Mouse (Mus musculus) erythroblast, embryonic 14.5 days (primary cell): ENCODE data around the gene Stat5a. TPM values are rescaled to one million over a fixed set of nuclear protein-coding genes. Genes with fewer than 3 reads are reported as not detected.

Experiments used
- H3K27me3 ChIP-seq: 2 replicates; pipeline ENCODE4 v1.6.1; 2012; ENCODE audit warnings: inconsistent platforms; ENCODE audit not compliant: control insufficient read depth
- H3K36me3 ChIP-seq: 2 replicates; pipeline ENCODE4 v1.6.1; 2012; ENCODE audit warnings: mild to moderate bottlenecking, inconsistent platforms; ENCODE audit not compliant: control insufficient read depth
- H3K4me1 ChIP-seq: 2 replicates; pipeline ENCODE4 v1.6.1; 2012; ENCODE audit warnings: inconsistent platforms; ENCODE audit not compliant: control insufficient read depth
- H3K4me3 ChIP-seq: replicated peaks from 2 replicates; pipeline ENCODE3; 2012; ENCODE audit warnings: moderate library complexity, mild to moderate bottlenecking, inconsistent platforms
- H3K9me3 ChIP-seq: 2 replicates; pipeline ENCODE4 v1.6.1; 2012; ENCODE audit warnings: low read length, inconsistent platforms, mixed read lengths; ENCODE audit not compliant: control insufficient read depth
- GATA1 ChIP-seq: IDR thresholded peaks from 2 replicates; pipeline ENCODE4 v1.6.1; 2012; ENCODE audit warnings: low read length, inconsistent platforms, mixed read lengths
- TAL1 ChIP-seq: IDR thresholded peaks from 3 replicates; pipeline ENCODE4 v1.6.1; 2012; ENCODE audit warnings: low read length, inconsistent platforms, mixed read lengths
- polyA plus RNA-seq: library from polyadenylated mRNA; stranded (reverse); fragments of >175 nt; gene quantifications from 2 replicates; pipeline ENCODE4 v1.2.3, GENCODE M21; 2012

The Stat5a gene
- polyA plus RNA-seq, 1 experiment: 0.17 TPM

GRCm38 (mm10) chr11:100887236-100887635, 28.1 kb downstream of the Stat5a start:
- peaks cover 75% of the 10 kb centered on the region for H3K36me3 ChIP-seq
- H3K27me3 ChIP-seq: no peaks in the 10 kb centered on the region
- H3K4me3 ChIP-seq: no peak overlapping the region
- H3K9me3 ChIP-seq: no peaks in the 10 kb centered on the region
- no peak for TF ChIP-seq GATA1
- TF ChIP-seq TAL1: no peak
- peaks cover 86% of the 10 kb centered on the region for H3K4me1 ChIP-seq

- Histone ChIP-seq H3K36me3 (peaks cover 76% of the 10 kb centered on the region), H3K9me3 (no peaks in the 10 kb centered on the region), H3K4me3 (no peak overlapping the region), H3K27me3 (no peaks in the 10 kb centered on the region), H3K4me1 (peaks cover 90% of the 10 kb centered on the region)
- no peak for TF ChIP-seq GATA1
- TF ChIP-seq TAL1: no peak
These were observed 28.6 kb downstream of the Stat5a start for GRCm38 (mm10) chr11:100887764-100888163.

GRCm38 (mm10) chr11:100888348-100888820, 29.2 kb downstream of the Stat5a start:
- Histone ChIP-seq H3K4me1 (peaks cover 93% of the 10 kb centered on the region), H3K36me3 (peaks cover 78% of the 10 kb centered on the region)

GRCm38 (mm10) chr11:100890481-100890880, 31.3 kb downstream of the Stat5a start:
- H3K4me1 ChIP-seq: peaks cover 87% of the 10 kb centered on the region
- no peaks in the 10 kb centered on the region for H3K9me3 ChIP-seq
- no peak for TF ChIP-seq TAL1
- TF ChIP-seq GATA1: no peak
- no peaks in the 10 kb centered on the region for H3K27me3 ChIP-seq
- H3K36me3 ChIP-seq: peaks cover 80% of the 10 kb centered on the region
- no peak overlapping the region for H3K4me3 ChIP-seq

More at GRCm38 (mm10) chr11:100888348-100888820, 29.2 kb downstream of the Stat5a start:
- Histone ChIP-seq H3K9me3 (no peaks in the 10 kb centered on the region), H3K4me3 (no peak overlapping the region), H3K27me3 (no peaks in the 10 kb centered on the region)
- TF ChIP-seq GATA1: no peak
- no peak for TF ChIP-seq TAL1

DNA sequence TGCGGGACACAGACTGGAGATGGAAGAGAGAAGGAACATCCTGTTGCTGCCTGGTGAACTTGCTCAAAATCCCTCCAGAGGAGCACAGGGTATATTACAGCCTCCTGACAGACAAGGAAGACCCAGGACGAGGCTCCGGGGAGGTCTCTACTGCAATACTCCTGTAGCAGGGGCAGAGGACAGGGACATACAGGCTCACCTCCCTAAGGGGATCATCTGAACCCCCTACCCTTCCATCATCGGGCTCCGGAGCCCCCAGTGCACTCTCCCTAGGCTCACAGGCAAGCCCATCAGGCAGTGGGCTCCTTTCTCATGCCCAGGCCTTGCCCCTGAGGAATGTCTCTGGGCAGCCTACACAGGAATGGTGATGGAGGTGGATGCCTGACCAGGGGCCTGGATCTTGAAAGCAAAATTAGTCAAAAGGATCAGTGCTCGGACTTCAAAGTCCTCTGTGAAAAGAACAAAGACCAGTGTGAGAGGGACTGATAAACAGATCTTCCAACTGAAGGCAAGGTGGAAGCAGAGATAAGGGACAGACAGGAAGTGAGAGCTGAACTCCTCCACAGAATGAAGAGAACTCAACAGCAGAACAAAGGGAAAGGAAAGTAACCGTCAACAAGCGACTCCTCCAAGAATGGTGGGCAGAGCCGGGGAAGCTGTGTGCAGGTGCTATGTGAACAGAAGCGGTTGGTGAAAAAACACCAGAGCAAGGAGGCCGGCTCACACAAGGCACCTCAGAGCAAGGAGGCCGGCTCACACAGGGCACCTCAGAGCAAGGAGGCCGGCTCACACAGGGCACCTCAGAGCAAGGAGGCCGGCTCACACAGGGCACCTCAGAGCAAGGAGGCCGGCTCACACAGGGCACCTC, 32.3 kb downstream of the Stat5a start:
- Histone ChIP-seq H3K4me1 (peaks cover 77% of the 10 kb centered on the region), H3K4me3 (peak overlapping the region; percentile 51), H3K9me3 (no peaks in the 10 kb centered on the region), H3K27me3 (no peaks in the 10 kb centered on the region), H3K36me3 (peaks cover 81% of the 10 kb centered on the region)
- TF ChIP-seq GATA1: peak; percentile 72
- peak; percentile 79 for TF ChIP-seq TAL1

GRCm38 (mm10) chr11:100892435-100892834, 33.3 kb downstream of the Stat5a start:
- Histone ChIP-seq H3K4me1 (peaks cover 71% of the 10 kb centered on the region), H3K27me3 (no peaks in the 10 kb centered on the region), H3K9me3 (no peaks in the 10 kb centered on the region), H3K4me3 (no peak overlapping the region), H3K36me3 (peaks cover 81% of the 10 kb centered on the region)
- no peak for TF ChIP-seq TAL1
- no peak for TF ChIP-seq GATA1

DNA sequence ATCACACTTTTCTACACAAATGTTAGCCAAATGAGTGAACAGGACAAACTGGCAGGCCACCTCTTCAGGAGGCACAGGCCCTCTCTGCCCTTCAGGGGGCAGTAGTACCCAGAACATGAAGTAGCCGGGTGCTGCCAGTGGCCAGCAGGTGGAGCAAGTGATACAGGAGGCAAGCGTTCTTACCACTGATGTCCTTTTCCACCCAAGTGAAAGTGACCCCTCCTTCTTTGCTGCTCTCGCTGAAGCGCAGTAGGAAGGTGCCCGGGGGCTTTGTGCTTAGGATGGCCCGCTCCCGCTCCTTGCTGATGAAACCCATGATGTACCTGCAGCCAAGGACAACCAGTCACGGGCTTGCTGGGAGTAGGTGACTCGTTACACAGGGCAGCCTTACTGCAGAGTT, 34.3 kb downstream of the Stat5a start:
- no peak for TF ChIP-seq TAL1
- no peak for TF ChIP-seq GATA1
- peak overlapping the region; percentile 15 for H3K4me3 ChIP-seq
- peaks cover 61% of the 10 kb centered on the region for H3K4me1 ChIP-seq
- no peaks in the 10 kb centered on the region for H3K9me3 ChIP-seq
- no peaks in the 10 kb centered on the region for H3K27me3 ChIP-seq
- peaks cover 81% of the 10 kb centered on the region for H3K36me3 ChIP-seq

DNA sequence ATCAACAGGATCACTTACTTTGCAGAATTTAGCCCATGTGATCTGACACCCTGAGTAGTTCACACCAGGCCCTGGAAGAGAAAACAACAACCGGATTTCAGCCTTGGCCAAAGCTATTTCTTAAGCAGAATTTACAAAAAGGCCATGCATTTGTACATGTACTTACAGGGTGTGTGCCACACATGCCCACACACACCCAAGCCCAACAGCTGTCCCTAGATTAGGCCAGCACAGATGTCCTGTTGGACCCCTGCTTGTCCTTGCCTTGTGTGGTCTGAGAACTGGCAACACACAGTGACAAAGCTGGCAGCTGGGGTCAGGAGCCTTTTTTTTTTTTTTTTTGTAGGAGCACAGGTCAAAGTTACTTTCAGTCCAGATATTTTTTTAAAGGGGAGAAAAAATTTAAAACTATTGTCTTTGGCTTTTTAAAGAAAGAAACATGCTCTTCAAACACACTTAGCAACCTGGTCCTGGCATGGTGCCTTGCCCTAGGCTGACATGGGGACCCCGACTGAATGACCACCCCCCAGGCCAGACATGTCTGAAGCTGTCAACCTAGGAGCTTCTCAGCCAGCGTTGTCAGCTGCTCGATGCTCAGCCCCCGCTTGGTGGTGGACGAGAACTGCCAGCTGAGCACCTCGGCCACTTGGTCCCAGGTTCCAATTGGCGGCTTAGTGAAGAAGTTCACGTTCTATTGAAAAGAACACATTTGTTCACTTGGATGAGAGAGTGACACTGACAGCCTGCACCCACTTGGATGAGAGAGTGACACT, 35.2 kb downstream of the Stat5a start:
- TF ChIP-seq GATA1: no peak
- TF ChIP-seq TAL1: no peak
- Histone ChIP-seq H3K36me3 (peaks cover 81% of the 10 kb centered on the region), H3K27me3 (no peaks in the 10 kb centered on the region), H3K4me3 (no peak overlapping the region), H3K9me3 (no peaks in the 10 kb centered on the region), H3K4me1 (peaks cover 53% of the 10 kb centered on the region)

DNA sequence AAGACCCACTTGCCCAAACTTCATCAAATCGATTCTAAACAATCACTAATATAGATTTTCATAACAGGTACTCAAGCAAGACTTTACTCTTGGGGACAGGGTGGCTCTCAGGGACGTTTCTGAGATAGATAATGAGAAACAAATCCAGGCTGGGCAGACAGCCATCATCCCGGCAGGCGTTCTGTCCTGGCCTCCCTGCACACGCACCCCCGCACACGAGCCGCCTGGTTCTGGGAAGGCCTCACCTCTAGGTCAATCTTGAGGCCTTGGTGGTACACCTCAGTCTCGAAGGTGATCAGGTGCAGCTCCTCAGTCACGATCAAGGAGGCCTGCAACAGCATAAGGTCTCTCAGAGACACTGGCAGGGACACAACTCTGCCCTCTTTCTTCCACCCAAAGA, 36.9 kb downstream of the Stat5a start:
- Histone ChIP-seq H3K27me3 (no peaks in the 10 kb centered on the region), H3K36me3 (peaks cover 75% of the 10 kb centered on the region), H3K4me1 (peaks cover 36% of the 10 kb centered on the region), H3K9me3 (no peaks in the 10 kb centered on the region), H3K4me3 (no peak overlapping the region)
- no peak for TF ChIP-seq TAL1
- no peak for TF ChIP-seq GATA1
